Mouse (Mus musculus): ENCODE measurements around the gene Sestd1.

The Sestd1 gene

DNA sequence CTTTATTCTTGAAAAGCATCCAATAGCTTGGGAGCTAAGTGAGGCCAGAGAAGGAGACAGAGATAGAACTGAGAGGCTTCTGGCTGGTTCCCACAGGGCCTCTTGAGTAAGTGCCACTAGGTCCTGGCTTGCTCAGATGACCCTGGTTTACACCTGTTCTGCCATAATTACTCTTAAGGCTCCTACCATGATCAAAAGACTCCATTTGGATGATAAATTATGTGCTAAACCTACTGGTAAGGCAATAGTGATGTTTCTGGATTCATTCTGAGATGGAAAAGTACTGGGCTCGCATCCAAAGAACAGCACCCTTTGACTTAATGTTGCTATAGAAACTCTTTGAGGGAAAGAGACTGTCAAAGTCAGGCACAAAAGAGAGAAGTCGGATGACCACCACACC lies 106.1 kb downstream of the Sestd1 start:
- DNase-seq (ENCODE audit: low read depth in 2 of 2, low spot score in 2 of 2), result no peak

DNA sequence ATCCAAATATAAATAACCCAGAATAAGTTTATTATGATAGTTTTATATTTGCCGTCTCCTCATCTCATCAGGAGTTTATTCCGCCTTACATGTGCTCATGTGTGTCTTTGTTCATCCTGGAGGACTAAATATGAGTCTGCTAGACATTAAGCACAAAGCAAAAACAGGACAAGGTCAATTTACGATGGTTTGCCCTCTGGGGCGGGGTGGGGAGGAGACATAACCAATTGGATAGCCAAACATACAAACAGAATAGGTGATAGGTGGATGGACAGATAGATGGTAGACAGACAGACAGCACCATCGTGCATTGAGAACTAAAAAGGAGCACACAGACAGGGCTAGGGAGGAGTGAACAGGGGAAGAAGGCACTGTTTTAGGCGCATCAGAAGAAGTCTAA lies 106.6 kb downstream of the Sestd1 start:
- DNase-seq (ENCODE audit: low read depth in 2 of 2, low spot score in 2 of 2), result no peak

DNA sequence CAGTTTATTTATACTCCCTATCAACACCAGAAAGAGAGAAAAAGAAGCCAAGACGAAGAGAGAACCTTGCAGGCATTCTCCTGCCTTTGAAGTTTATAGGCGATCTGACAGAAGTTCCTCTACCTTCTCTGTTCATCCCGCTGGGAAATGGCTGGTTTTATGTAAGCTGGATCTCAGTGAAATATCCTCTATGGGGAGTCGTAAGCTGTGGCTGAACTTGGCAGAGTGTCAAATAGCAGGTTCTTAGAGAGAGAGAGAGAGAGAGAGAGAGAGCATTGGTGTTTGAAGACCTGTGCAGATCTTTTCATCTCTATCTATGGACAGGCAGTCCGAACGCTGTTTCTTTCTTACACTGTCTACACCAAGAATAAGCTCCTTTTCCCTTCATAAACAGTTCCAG lies 107.0 kb downstream of the Sestd1 start:
- no peak for DNase-seq (ENCODE audit: low read depth in 2 of 2, low spot score in 2 of 2)

GRCm38 (mm10) chr2:77172241-77172671 lies 108.1 kb downstream of the Sestd1 start:
- no peak for DNase-seq (ENCODE audit: low read depth in 2 of 2, low spot score in 2 of 2)

- DNase-seq (ENCODE audit: low read depth in 2 of 2, low spot score in 2 of 2), result no peak
These were observed 108.8 kb downstream of the Sestd1 start for GRCm38 (mm10) chr2:77171444-77172240.

- DNase-seq (ENCODE audit: low read depth in 2 of 2, low spot score in 2 of 2), result no peak
These were observed 109.7 kb downstream of the Sestd1 start, which contains the start of gene Ccdc141 for GRCm38 (mm10) chr2:77170633-77171105. Ccdc141 (minus strand) TSS chr2:77170636.

- peak; percentile 1 to 4 for DNase-seq (ENCODE audit: low read depth in 2 of 2, low spot score in 2 of 2)
These were observed 110.3 kb downstream of the Sestd1 start for GRCm38 (mm10) chr2:77169916-77170632.

- no peak for DNase-seq (ENCODE audit: low read depth in 2 of 2, low spot score in 2 of 2)
These were observed 111.2 kb downstream of the Sestd1 start for GRCm38 (mm10) chr2:77169218-77169617.

- no peak for DNase-seq (ENCODE audit: low read depth in 2 of 2, low spot score in 2 of 2)
These were observed 111.6 kb downstream of the Sestd1 start for GRCm38 (mm10) chr2:77168781-77169180.

DNA sequence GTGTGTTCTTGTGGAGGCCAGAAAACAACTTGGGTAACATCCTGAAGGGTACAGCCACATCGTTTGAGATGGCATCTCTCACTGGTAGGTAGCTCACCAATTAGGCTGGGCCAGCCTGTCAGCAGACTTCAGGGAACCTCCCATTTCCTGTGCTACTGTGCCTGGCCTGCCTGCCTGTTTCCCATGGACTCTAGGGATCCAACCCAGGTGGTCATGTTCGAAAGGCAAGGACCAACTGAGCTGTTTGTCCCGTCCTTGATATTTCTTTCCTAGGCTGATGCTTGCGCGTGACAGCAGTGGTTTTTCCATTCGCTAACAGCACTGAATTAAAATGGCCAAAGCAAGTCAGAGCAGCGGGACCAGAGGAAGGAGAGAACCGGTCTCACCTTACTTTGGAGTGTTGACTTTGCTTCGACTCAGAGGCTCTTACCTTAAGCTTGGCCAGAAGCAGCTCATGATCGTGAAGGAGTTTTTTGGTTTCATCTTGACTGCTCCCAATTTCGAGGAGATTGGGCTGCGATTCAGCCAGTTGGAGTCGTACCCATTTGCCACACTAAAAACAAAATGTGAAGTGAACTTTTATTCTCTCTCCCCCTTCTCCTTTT lies 112.2 kb downstream of the Sestd1 start:
- no peak for DNase-seq (ENCODE audit: low read depth in 2 of 2, low spot score in 2 of 2)

DNA sequence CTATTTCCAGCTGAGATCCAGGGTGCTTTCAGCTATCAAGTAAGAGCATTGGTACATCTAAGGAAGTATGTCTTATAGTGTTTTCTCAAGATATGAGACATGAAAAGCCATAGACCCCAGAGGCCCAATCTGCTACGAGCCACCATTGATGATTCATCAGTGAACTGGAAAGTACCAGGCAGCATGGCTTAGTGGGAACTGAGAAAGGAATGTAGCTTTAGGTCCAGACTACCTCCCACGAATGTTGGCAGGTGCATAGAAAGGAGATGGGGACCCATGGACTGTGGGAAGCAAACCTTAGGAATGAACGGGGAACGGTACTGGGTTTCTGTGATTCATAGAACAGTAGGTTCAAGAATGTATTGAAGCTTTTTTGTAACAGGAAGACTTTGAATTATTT lies 114.0 kb downstream of the Sestd1 start:
- DNase-seq (ENCODE audit: low read depth in 2 of 2, low spot score in 2 of 2), result no peak

GRCm38 (mm10) chr2:77164662-77165061 lies 115.7 kb downstream of the Sestd1 start:
- DNase-seq (ENCODE audit: low read depth in 2 of 2, low spot score in 2 of 2), result no peak

- DNase-seq (ENCODE audit: low read depth in 2 of 2, low spot score in 2 of 2), result no peak
These were observed 117.0 kb downstream of the Sestd1 start for GRCm38 (mm10) chr2:77163381-77163780.

DNA sequence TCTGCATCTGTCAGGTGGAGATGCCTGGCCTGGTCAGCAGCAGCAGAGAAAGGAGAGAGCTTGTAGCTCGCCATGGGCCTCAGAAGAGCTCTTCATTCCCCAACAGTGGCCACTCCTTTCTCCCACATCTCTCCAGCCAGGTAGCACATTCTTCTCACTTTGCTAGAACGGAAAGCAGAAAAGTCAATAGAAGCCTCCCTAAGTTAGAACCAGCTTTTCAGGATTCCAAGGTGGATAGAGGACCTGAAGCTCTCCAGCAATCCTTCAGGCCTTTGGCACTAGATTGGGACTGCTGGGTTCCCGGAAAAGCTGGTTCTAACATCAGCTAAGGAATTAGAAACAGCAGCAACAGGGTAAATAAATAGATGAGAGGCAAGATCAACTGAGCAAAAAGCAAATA lies 118.3 kb downstream of the Sestd1 start:
- DNase-seq (ENCODE audit: low read depth in 2 of 2, low spot score in 2 of 2), result no peak

DNA sequence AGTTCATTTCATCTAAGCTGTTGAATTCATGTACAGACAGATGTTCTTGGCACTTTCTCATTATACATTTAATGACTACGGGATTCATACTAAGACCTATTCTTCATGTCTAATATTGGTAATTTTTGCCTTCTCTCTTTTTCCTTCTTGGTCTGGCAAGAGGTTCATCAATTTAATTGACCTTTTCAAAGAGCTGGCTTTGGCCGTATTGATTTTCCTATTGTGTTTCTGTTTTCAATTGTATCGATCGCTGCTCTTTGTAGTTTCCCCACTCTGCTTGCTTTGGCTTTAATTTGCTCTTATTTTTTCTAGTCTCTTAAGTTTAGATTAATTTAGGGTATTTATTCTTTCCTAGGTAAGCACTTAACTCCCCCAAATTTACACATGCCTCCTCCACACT lies 122.8 kb downstream of the Sestd1 start:
- DNase-seq (ENCODE audit: low read depth in 2 of 2, low spot score in 2 of 2), result no peak

- DNase-seq (ENCODE audit: low read depth in 2 of 2, low spot score in 2 of 2), result no peak
These were observed 126.3 kb downstream of the Sestd1 start for GRCm38 (mm10) chr2:77154080-77154479.

GRCm38 (mm10) chr2:77151255-77151654 lies 129.1 kb downstream of the Sestd1 start:
- DNase-seq (ENCODE audit: low read depth in 2 of 2, low spot score in 2 of 2), result no peak

- DNase-seq (ENCODE audit: low read depth in 2 of 2, low spot score in 2 of 2), result no peak
These were observed 130.8 kb downstream of the Sestd1 start for GRCm38 (mm10) chr2:77149576-77149975.

DNA sequence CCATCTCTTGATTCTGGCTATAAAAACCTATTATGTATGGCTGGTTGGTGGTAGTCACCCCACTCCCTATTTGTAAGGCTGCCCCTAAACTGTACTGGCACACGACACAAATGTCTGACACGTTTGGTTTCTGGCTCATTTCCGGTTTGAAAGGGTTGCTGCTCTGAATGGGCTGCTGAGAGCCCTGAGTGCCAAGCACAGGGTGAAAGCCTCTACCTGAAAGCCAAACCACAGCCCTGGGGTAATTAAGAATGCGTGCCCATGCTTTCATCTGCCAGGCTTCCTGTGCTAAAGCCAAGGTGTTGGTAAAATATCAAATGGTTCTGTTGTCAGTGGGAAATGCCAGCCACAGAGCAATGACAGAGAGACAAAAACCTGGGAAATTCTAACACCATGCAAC lies 132.2 kb downstream of the Sestd1 start:
- no peak for DNase-seq (ENCODE audit: low read depth in 2 of 2, low spot score in 2 of 2)

DNA sequence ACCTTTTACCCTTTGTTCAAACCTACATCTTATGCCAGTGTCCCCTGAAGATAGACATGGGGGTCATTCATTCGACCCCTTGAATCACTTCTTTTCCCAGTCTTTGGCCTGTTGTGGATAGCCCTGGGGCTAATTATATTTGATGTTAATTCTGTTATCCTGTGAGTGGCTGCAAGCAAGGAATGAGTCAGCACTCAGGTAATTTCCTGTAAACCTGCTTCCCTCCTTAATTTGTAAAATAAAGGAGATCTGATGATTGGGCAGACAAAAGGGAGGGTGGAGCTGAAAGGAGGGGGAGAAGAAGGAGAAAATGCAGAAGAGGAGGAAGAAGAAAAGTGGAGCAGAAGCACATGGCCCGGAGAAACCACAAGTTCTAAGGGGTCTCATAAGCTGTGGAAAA lies 133.4 kb downstream of the Sestd1 start:
- DNase-seq (ENCODE audit: low read depth in 2 of 2, low spot score in 2 of 2), result no peak

DNA sequence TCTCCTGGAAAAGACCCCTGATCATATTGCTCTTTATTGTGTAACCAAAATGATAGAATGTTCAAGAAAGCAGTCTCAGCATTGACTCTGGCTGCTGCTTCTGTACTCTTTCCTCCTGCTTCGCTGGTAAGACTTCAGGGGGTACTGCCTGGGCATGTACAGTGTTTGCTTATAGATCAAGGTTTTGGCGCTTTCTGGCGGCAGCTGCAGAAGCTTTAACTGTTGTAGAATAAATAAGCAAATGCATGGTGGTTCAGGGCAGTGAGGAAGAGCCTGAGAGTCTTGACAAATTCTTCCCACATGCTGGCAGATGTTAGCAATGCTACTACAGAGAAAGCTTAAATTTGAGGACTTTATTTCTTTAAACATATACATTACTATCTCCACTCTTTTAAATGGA lies 134.1 kb downstream of the Sestd1 start:
- DNase-seq (ENCODE audit: low read depth in 2 of 2, low spot score in 2 of 2), result no peak

- no peak for DNase-seq (ENCODE audit: low read depth in 2 of 2, low spot score in 2 of 2)
These were observed 136.9 kb downstream of the Sestd1 start for GRCm38 (mm10) chr2:77143536-77143935.
